Mouse (Mus musculus) T-helper 2 cell (primary cell): Measurements from ENCODE around the gene Dnm1.
"Not testable (repeated sequence)": the region's sequence is repeated elsewhere in the genome, so short reads cannot be mapped to it uniquely, and the experiment has no call there.

Source experiments
- in situ Hi-C: fragments of 300-600 bp; cut with MboI, MseI; formaldehyde crosslinking; loops from one replicate; pipeline ENCODE4 v1.15.1; 2025; ENCODE audit warnings: high pct_unique_total_duplicates

The Dnm1 gene

GRCm38 (mm10) chr2:32311443-32312317 is 41.5 kb downstream of the Dnm1 start:
- in situ Hi-C loops, result no loop called here

DNA sequence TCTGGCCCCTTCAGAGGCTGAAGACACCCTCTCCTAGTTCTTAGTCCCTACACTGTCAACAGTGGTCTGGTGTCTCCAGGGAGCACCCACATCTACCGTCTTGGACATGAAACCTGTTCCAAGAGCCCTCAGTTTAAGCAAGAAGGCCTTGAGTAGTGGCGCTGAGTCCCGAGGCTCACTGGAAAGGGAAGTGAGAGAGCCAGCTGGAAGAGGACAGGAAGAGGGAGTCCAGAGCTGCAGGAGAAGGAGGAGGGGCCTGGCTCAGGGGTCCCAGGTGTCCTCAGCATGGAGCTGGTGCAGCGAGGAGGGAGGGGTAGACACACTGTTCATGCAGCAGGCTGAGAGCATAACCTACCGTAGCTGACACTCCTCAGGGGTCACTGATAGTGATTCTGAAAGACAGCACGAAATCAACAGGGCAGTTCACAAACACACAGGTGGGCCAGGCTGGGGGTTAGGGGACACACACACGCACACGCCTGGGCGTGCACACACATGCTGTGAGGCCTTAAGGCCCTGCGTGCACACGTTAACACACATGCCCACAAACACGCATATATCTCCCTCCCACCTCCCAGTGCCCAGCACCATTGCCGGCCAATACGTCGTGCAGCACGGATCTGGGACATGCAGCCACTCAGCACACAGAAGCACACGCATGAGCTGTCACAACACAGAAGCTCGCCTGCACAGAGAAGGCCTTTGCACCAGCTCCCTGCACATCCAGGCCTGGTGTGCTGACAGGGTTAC is 42.9 kb downstream of the Dnm1 start:
- in situ Hi-C loops, result no loop called here

DNA sequence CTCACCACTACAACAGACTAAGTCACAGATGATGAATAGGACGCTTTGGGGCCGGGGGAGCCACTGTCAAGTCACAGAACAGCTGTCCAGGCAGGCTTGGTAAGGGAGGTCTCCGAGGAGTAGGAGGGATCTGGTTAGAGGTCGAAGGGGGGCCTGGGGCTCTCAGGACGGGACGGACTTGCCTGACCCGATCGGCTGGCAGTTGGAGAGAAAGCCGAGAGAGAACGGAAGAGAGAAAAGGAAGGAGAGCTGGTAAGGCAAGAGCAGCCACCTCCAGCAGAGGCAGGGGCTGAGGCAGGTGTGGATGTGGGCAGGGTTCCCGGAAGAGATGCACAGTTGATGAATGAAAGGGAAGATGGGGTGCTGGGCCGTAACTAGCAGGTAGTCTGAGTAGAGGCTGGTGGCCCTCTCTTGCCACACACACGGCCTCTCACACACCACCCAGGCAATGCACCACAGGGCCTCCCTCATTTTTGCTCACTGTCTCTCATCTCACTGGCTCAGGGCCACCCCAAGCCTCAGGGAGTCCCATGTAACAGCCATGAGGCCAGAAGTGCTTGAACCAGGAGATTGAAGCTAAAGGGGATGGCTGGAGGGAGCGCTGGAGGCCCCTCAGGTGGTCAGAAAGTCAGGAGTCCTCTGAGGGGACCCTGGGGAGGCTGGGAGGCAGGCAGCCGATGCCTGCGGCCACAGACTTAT is 44.1 kb downstream of the Dnm1 start:
- in situ Hi-C loops, result no loop called here

DNA sequence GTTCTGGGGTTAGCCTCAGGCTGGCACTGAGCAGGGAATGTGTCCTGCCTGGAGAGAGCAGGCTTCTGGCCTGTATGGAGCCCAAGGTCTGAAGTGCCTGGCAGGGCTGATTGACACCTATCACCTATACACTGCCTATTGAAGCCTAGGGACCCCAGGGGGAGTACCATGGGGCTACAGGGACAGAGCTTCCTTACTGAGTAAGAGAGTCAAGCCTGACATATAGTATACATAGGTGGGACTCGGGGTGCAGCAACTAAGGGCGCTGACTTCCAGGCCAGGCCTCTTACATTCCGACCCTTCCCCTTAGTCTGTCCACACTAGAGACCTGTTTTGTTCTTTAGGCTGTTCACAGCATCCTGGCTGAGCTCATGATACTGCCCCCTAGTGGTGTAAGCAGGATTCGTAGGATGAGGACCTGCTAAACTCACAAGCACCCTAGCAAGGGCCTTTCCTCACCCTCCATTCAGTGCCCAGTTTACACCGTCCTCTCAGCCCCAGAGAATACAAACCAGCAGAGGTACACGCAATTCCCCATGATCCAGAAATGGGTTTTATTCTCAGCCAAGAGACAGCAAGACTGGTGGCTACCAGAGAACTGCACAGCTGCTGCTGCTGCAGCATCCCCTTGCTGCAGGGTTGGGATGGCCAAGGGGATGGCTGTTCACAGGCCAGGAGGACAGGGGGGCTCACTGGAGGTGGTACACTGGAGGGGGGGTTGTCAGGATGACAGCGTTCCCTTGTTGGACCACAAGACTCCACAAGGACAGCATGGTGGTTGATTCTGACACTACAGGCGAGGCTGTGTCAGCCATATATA is 45.0 kb downstream of the Dnm1 start:
- in situ Hi-C loops, result no loop called here

- in situ Hi-C loops, result no loop called here
Measured at GRCm38 (mm10) chr2:32307247-32307798, 45.8 kb downstream of the Dnm1 start.

DNA sequence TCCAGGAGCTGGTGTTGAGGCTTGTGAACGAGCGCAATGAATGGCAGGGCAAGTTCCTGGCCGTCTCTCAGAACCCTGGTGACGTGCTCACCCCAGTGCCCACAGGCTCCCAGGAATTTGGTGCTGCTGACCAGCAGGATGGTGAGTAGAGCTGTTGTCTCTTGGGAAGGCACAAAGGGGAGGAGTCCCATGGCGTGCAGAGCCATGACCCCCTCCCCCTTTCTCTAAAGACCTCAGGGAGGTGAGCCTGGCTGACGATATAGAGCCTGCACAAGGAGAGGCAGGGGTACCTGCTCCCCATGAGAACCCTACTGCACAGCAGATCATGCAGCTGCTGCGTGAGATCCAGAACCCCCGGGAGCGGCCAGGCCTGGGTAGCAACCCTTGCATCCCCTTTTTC is 47.0 kb downstream of the Dnm1 start:
- in situ Hi-C loops, result no loop called here

- in situ Hi-C loops, result no loop called here
Measured at GRCm38 (mm10) chr2:32305668-32306067, 47.5 kb downstream of the Dnm1 start.

GRCm38 (mm10) chr2:32304145-32304832 is 48.8 kb downstream of the Dnm1 start:
- in situ Hi-C loops, result no loop called here

- in situ Hi-C loops, result no loop called here
Measured at GRCm38 (mm10) chr2:32302952-32303351, 50.2 kb downstream of the Dnm1 start.

- in situ Hi-C loops, result no loop called here
Measured at GRCm38 (mm10) chr2:32299469-32299868, 53.7 kb downstream of the Dnm1 start.

GRCm38 (mm10) chr2:32295842-32296241 is 57.3 kb downstream of the Dnm1 start:
- in situ Hi-C loops, result not testable (repeated sequence)

- in situ Hi-C loops, result no loop called here
Measured at GRCm38 (mm10) chr2:32295285-32295684, 57.9 kb downstream of the Dnm1 start.

- in situ Hi-C loops, result no loop called here
Measured at GRCm38 (mm10) chr2:32294348-32294747, 58.8 kb downstream of the Dnm1 start.

DNA sequence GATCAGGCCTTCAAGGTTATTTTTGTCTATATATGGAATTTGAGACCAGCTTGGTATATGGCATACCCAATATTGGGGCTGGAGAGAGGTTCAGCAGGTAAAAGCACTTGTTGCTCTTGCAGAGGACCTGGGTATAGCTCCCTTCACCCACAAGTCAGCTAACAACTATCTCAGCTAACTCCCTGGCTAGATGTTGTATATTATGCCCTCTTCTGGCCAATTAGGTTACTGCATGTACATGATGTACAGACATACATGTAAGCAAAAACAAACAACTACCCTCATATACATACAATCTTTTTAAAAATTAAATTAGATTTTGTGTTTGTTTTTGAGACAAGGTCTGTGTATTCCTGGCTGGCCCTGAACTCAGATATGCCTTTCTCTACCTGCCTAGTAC is 63.6 kb downstream of the Dnm1 start:
- in situ Hi-C loops, result no loop called here

DNA sequence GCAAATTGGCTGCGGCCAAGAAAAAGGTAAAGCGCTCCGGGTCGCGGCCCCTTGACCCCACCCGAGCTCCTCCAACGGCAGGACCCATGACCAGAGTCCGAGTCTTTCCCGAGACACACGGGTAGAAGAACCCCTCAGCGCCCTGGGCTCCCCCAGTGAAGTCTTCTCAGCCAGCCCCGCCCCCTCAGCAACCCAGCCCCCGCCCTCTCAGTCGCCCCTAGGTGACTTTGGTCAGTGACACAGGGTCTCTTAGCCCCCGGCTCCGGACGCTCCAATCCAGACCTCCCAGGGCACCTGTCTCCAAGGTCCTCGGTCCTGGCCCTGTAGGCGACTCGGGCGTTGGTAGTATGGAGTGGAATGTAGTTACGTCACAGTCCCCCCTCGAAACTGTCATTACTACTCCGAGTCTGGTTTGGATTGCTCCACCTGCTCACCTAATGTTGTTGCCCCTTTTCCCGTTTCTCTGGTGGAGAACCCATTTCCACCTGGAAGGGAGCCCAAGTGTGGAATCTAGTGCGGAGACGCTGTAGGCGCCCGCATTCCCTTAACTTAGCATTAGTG is 64.7 kb downstream of the Dnm1 start:
- in situ Hi-C loops, result no loop called here

DNA sequence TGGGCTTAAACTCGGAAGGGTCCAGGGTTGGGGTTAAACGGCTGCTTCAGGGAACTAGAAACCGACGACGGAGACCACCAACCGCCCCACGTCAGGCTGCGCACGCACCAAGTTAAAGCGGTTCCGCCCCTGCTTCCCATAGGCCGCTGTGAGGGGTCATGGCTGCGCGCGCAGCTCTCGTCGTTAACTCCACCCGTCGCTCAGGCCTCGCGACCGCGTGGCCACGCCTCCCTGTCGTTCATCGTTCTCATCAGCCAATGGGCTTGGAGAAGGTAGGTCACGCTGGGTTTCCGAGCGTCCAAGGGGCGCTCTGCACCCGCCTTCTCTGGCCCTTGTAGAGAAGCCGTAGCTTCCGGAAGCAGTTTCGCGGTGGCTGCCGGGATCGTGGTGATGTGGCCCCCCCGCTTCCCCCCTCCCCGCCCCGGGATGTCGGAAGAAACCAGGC is 65.2 kb downstream of the Dnm1 start, which contains the start of gene Swi5:
TSS of gene Swi5 (minus strand) at position 153 of the 445 bp plus-strand sequence.
- in situ Hi-C loops, result no loop called here

DNA sequence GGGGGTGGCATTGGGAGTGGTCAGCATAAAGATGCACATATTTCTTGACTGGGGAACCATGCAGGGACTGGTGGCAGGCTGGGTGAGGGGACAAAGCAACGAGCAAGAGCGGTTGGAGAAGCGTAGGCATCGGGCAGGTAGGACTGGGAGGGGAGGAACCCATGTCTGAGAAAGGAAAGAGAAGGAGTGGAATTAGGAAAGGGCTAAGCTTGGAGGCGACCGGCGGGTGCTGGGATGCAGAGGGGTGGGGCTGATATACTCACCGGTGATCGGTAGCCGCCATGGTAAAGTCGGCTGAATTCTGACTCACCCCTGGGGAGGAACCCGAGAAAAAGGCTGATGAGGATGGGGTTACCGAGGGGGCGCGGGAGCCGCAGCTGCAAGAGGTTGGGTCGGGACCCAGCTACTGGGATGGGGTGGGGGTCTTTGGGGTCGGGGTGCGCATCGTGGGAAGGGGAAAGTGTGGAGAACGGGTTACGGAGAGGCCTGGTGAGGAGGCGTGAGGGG is 65.8 kb downstream of the Dnm1 start, which contains the start of gene Golga2:
TSS of gene Golga2 (plus strand) at position 51 of the 507 bp plus-strand sequence.
- in situ Hi-C loops, result no loop called here

DNA sequence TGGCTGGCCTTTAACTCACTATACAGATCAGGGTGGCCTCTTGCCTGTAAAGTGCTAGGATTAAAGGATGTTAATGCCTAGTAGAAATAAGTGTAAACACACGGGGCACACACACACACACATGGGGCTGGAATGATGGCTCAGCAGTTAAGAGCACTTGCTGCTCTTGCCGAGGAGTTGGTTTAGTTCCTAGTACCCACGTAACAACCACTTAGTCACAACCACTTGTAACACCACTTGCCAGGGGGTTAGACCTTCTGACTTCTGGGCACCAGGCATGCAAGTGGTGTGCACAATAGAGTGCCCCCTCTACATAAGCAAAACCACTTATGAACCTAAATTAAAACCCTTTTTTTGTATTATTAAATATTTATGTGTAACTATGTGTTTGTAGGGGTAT is 69.2 kb downstream of the Dnm1 start:
- in situ Hi-C loops, result no loop called here

DNA sequence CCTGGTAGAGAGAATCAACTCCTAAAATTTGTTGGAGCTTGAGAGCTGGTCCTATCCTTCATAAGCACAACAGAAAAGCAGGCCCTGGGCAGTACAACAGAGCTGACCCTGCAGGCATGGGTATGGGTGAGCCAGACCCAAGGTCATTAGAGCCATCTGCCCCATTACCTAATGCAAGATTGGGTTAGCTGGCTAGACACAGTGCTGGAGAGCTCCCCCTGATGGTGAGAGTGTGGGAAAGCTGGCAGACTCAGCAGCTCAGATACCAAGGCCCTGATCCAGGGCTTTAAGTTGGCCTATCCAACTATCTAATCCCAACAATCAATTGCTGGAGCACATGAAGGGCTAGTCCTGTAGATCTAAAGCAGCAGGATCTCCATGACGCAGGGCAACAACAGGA is 70.4 kb downstream of the Dnm1 start:
- in situ Hi-C loops, result no loop called here

DNA sequence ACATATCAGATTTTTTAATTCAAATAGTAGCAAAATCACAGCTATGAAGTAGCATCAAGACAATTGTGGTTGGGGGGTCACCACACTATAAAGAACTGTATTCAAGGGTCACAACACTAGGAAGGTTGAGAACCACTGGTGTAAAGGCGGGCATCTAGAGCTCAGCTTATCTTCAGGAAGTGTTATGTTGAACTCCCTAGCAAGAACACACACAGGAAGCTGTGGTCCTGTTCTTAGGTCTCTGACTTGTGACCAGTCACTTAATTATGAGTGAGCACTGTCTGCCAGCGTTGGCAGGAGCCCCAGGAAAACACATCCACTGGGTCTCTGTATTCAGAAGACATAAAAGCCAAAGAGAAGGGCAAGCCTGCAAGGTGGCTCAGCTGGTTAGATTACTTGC is 70.8 kb downstream of the Dnm1 start:
- in situ Hi-C loops, result no loop called here
